Mouse (Mus musculus): ENCODE data around the gene Cldn19.

The Cldn19 gene

GRCm38 (mm10) chr4:119300761-119301160 is 45.5 kb downstream of the Cldn19 start:
- DNase-seq (ENCODE audit: low read depth, low spot score), result no peak

GRCm38 (mm10) chr4:119301777-119302176 is 46.6 kb downstream of the Cldn19 start:
- no peak for DNase-seq (ENCODE audit: low read depth, low spot score)

- DNase-seq (ENCODE audit: low read depth, low spot score), result no peak
Observed at GRCm38 (mm10) chr4:119303291-119303690, 48.1 kb downstream of the Cldn19 start.

- no peak for DNase-seq (ENCODE audit: low read depth, low spot score)
Observed at GRCm38 (mm10) chr4:119305418-119305817, 50.2 kb downstream of the Cldn19 start.

Data from 3T3-L1 (cell line).